Mouse (Mus musculus): ENCODE results near the gene Des. TPM values are rescaled to one million over a fixed set of nuclear protein-coding genes. Genes with fewer than 3 reads are reported as not detected.

Des gene
- total RNA-seq (2012; rRNA removed) = 9.1 and 9.3 TPM in 2 replicates
- total RNA-seq (2014; rRNA removed) = 10.0 and 11.7 TPM in 2 replicates
- polyA plus RNA-seq (2012; ENCODE audit: insufficient read length, low read depth) = 18.9 and 20.9 TPM in 2 replicates

GRCm38 (mm10) chr1:75360112-75361031 lies at the start of gene Des:
TSS of gene Des (plus strand) at chr1:75360329.
- Histone ChIP-seq H3K9me3 (replicated peaks; ENCODE audit: low read length) (peaks cover 3% of the 10 kb centered on the region), H3K79me2 (replicated peaks; ENCODE audit: control insufficient read depth, extremely low read depth, insufficient read depth, poor library complexity, severe bottlenecking) (no peaks in the 10 kb centered on the region), H3K4me3 (replicated peaks in 1 of 3; ENCODE audit: low read depth in 2 of 3, low read length in 2 of 3, poor library complexity in 1 of 3) (no peak within 1 kb of the TSS), H3K36me3 (replicated peaks in 1 of 2; ENCODE audit: control insufficient read depth in 1 of 2, insufficient read depth in 1 of 2, low read length in 1 of 2) (peaks cover 0 to 14% of the 10 kb centered on the region in 2 experiments), H3K4me1 (ENCODE audit: control insufficient read depth in 1 of 2, insufficient read depth in 2 of 2) (peaks cover 4 to 24% of the 10 kb centered on the region in 2 experiments; a peak in 3 of 4 replicates), H3K4me2 (ENCODE audit: insufficient read depth, low read depth, poor library complexity, severe bottlenecking) (no peak within 1 kb of the TSS), H3K9ac (ENCODE audit: insufficient read depth, low read depth) (no peak within 1 kb of the TSS), H3K27me3 (replicated peaks) (no peaks in the 10 kb centered on the region), H3K27ac (ENCODE audit: insufficient read depth, low read depth) (no peak within 1 kb of the TSS)
- DNase-seq (ENCODE audit: extremely low read depth) = no peak
- TF ChIP-seq UBTF (IDR thresholded peaks at IDR 0.05; ENCODE audit: low read depth, low read length) (no peak), SMC3 (IDR thresholded peaks at IDR 0.05; ENCODE audit: low read depth, low read length) (no peak), USF1 (IDR thresholded peaks at IDR 0.05; ENCODE audit: low read depth, low read length) (no peak), ELF1 (IDR thresholded peaks at IDR 0.05; ENCODE audit: low read depth, low read length) (no peak), BHLHE40 (IDR thresholded peaks at IDR 0.05; ENCODE audit: low read depth, low read length) (no peak), TCF12 (IDR thresholded peaks at IDR 0.05; ENCODE audit: low read depth, low read length) (no peak), POLR2A (IDR thresholded peaks at IDR 0.05; ENCODE audit: low read depth, low read length) (no peak), JUND (conservative IDR thresholded peaks at IDR 0.05; ENCODE audit: low read depth, low read length) (no peak), ZNF384 (IDR thresholded peaks at IDR 0.05; ENCODE audit: low read depth, low read length) (no peak)
- dilution Hi-C loops (cut with MboI; ENCODE audit: extremely low pct_ligation_motif_present, extremely low pct_unique_long_range_greater_than_20kb, low sequenced_read_pairs) = no loop called here
- in situ Hi-C loops (cut with MboI; ENCODE audit: low pct_ligation_motif_present, low pct_unique_long_range_greater_than_20kb, low sequenced_read_pairs) = no loop called here

GRCm38 (mm10) chr1:75311694-75312093 lies 48.4 kb upstream of the Des start:
- no peaks in the 10 kb centered on the region for H3K9me3 ChIP-seq (replicated peaks; ENCODE audit: low read length)
- no peaks in the 10 kb centered on the region for H3K27me3 ChIP-seq (replicated peaks)
- H3K79me2 ChIP-seq (replicated peaks; ENCODE audit: control insufficient read depth, extremely low read depth, insufficient read depth, poor library complexity, severe bottlenecking) = no peaks in the 10 kb centered on the region
- no peak overlapping the region for H3K9ac ChIP-seq (ENCODE audit: insufficient read depth, low read depth)
- dilution Hi-C loops (cut with MboI; ENCODE audit: extremely low pct_ligation_motif_present, extremely low pct_unique_long_range_greater_than_20kb, low sequenced_read_pairs) = no loop called here
- peaks cover 3 to 21% of the 10 kb centered on the region in 2 experiments for H3K4me1 ChIP-seq (ENCODE audit: control insufficient read depth in 1 of 2, insufficient read depth in 2 of 2)
- in situ Hi-C loops (cut with MboI; ENCODE audit: low pct_ligation_motif_present, low pct_unique_long_range_greater_than_20kb, low sequenced_read_pairs) = no loop called here
- peaks cover 52 to 80% of the 10 kb centered on the region in 2 experiments for H3K36me3 ChIP-seq (replicated peaks in 1 of 2; ENCODE audit: control insufficient read depth in 1 of 2, insufficient read depth in 1 of 2, low read length in 1 of 2)
- H3K4me3 ChIP-seq (replicated peaks in 1 of 3; ENCODE audit: low read depth in 2 of 3, low read length in 2 of 3, poor library complexity in 1 of 3) = no peak overlapping the region
- H3K4me2 ChIP-seq (ENCODE audit: insufficient read depth, low read depth, poor library complexity, severe bottlenecking) = no peak overlapping the region
- no peak for TF ChIP-seq MAX (IDR thresholded peaks at IDR 0.05; ENCODE audit: low read length)
- TF ChIP-seq MEF2A (IDR thresholded peaks at IDR 0.05; ENCODE audit: borderline replicate concordance, low read depth, low read length) = no peak
- no peak for TF ChIP-seq RAD21 (IDR thresholded peaks at IDR 0.05; ENCODE audit: low read depth, low read length)
- TF ChIP-seq ZC3H11A (IDR thresholded peaks at IDR 0.05; ENCODE audit: low read depth, low read length) = no peak
- no peak for TF ChIP-seq SIN3A (IDR thresholded peaks at IDR 0.05; ENCODE audit: low read length)
- TF ChIP-seq JUND (conservative IDR thresholded peaks at IDR 0.05; ENCODE audit: low read depth, low read length) = no peak
- no peak for TF ChIP-seq NELFE (IDR thresholded peaks at IDR 0.05; ENCODE audit: low read depth, low read length)
- TF ChIP-seq MYC (IDR thresholded peaks at IDR 0.05; ENCODE audit: low read depth, low read length) = no peak
- TF ChIP-seq MXI1 (IDR thresholded peaks at IDR 0.05; ENCODE audit: low read depth, low read length) = no peak
- no peak for TF ChIP-seq TCF12 (IDR thresholded peaks at IDR 0.05; ENCODE audit: low read depth, low read length)
- TF ChIP-seq NRF1 (IDR thresholded peaks at IDR 0.05; ENCODE audit: low read depth, low read length) = no peak
- no peak for TF ChIP-seq TBP (conservative IDR thresholded peaks at IDR 0.05; ENCODE audit: low read depth, low read length)
- no peak for TF ChIP-seq PAX5 (IDR thresholded peaks at IDR 0.05; ENCODE audit: low read length)
- TF ChIP-seq ZMIZ1 (IDR thresholded peaks at IDR 0.05; ENCODE audit: low read depth, low read length) = no peak
- no peak overlapping the region for H3K27ac ChIP-seq (ENCODE audit: insufficient read depth, low read depth)
- DNase-seq (ENCODE audit: extremely low read depth) = no peak

All from CH12.LX (cell line).